Comparison of ENCODE assay signal across 11 mouse cellular contexts in genomic region chr13:100617583-100617982, GRCm38 (mm10).
"Had no signal": no experiment of that assay in that cellular context is flagged by ENCODE, and none has a peak within 500 bp of the region (broad histone marks: within the 10 kb centered on the region; RNA-seq: fewer than 3 reads in every experiment).

No protein-coding gene starts in this region.

- DNase-seq: kidney, postnatal 10 days; kidney, postnatal 4 days; left cerebral cortex, postnatal 4 days; thymus, adult 2 months; thymus, postnatal 25 days had no signal

- H3K9ac ChIP-seq: liver, embryonic 14.5 days had no signal

- H3K27ac ChIP-seq: limb, embryonic 13.5 days; liver, embryonic 14.5 days; midbrain, embryonic 10.5 days; neural tube, embryonic 15.5 days; stomach, postnatal 0 days had no signal

- H3K4me3 ChIP-seq: myocyte had no signal

- H3K9me3 ChIP-seq: limb, embryonic 13.5 days; midbrain, embryonic 10.5 days; neural tube, embryonic 15.5 days had no signal
